Mouse (Mus musculus): ENCODE data around the gene Tpst1. TPM values are rescaled to one million over a fixed set of nuclear protein-coding genes. Genes with fewer than 3 reads are reported as not detected.
A peak's percentile ranks its signal among the peaks of the same experiment; 100 is the strongest.

Gene Tpst1
- polyA plus RNA-seq, 1 experiment, result 2.3 TPM

DNA sequence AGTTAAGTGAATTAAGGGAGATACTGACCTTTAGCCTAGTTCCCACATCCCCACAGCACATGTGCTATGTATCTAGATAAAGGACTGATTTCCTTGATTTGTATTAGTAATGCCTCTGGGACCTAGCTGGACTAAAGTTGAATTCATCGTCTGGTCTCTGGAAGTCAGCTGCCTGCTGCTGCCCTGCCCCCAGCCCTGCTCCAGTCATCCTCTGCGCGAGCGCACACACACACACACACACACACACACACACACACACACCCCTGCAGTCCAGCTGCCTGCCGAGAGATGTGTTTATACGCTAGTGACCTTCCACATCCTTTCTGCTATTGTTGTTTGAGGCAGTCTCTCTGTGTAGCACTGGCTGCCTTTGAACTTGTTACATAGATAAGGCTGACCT is 47.8 kb downstream of the Tpst1 start:
- Histone ChIP-seq H3K4me3 (replicated peaks) (no peak overlapping the region), H3K36me3 (ENCODE audit: control insufficient read depth) (peaks cover 30% of the 10 kb centered on the region), H3K4me1 (ENCODE audit: control insufficient read depth) (no peaks in the 10 kb centered on the region; the same call in none of the 2 replicates), H3K27me3 (ENCODE audit: control insufficient read depth) (no peaks in the 10 kb centered on the region), H3K9me3 (ENCODE audit: control insufficient read depth, low read length) (no peaks in the 10 kb centered on the region)
- TF ChIP-seq TAL1 (IDR thresholded peaks at IDR 0.05; ENCODE audit: low read length), result no peak
- no peak for TF ChIP-seq GATA1 (IDR thresholded peaks at IDR 0.05; ENCODE audit: low read length)

DNA sequence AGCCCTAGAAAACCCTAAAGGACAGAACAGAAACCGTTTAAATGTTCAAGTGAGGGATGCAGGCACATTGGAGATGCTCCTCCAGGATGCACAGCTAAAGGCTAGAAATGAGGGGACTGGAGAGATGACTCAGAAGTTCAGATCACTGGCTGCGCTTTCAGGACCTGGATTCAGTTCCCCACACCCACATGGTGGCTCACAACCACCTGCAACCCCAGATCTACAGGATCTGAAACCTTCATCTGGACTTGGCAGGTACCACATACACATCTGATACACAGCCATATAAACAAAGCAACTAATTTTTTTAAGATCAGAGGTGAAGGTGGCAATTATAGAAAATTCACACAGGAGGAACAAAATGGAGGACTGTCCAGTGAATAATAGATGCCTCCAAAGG is 49.2 kb downstream of the Tpst1 start:
- H3K9me3 ChIP-seq (ENCODE audit: control insufficient read depth, low read length), result no peaks in the 10 kb centered on the region
- peaks cover 24% of the 10 kb centered on the region for H3K36me3 ChIP-seq (ENCODE audit: control insufficient read depth)
- no peaks in the 10 kb centered on the region; the same call in none of the 2 replicates for H3K4me1 ChIP-seq (ENCODE audit: control insufficient read depth)
- no peak overlapping the region for H3K4me3 ChIP-seq (replicated peaks)
- no peak for TF ChIP-seq GATA1 (IDR thresholded peaks at IDR 0.05; ENCODE audit: low read length)
- TF ChIP-seq TAL1 (IDR thresholded peaks at IDR 0.05; ENCODE audit: low read length), result no peak
- no peaks in the 10 kb centered on the region for H3K27me3 ChIP-seq (ENCODE audit: control insufficient read depth)

DNA sequence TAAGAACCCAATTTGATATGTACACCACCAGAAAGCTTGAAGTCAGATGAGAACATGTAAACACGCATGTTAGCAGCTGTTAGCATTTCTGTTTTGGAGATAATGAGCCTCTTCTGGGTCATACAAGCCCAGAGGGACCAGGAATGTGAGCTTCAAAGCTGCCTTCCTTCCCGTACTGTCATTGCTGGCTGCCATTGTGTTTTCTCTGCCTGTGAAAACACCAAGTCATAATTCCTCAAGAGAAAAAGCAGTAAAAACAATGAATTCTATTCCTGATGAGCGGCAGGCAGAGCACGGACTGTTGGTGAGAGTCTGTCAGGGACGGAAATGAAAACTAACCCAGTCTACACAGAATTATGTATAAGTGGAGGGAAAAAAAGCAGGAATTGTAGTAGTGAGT is 51.1 kb downstream of the Tpst1 start:
- Histone ChIP-seq H3K4me3 (replicated peaks) (no peak overlapping the region), H3K27me3 (ENCODE audit: control insufficient read depth) (no peaks in the 10 kb centered on the region), H3K36me3 (ENCODE audit: control insufficient read depth) (peaks cover 22% of the 10 kb centered on the region), H3K4me1 (ENCODE audit: control insufficient read depth) (no peaks in the 10 kb centered on the region; the same call in 1 of the 2 replicates), H3K9me3 (ENCODE audit: control insufficient read depth, low read length) (no peaks in the 10 kb centered on the region)
- no peak for TF ChIP-seq GATA1 (IDR thresholded peaks at IDR 0.05; ENCODE audit: low read length)
- no peak for TF ChIP-seq TAL1 (IDR thresholded peaks at IDR 0.05; ENCODE audit: low read length)

DNA sequence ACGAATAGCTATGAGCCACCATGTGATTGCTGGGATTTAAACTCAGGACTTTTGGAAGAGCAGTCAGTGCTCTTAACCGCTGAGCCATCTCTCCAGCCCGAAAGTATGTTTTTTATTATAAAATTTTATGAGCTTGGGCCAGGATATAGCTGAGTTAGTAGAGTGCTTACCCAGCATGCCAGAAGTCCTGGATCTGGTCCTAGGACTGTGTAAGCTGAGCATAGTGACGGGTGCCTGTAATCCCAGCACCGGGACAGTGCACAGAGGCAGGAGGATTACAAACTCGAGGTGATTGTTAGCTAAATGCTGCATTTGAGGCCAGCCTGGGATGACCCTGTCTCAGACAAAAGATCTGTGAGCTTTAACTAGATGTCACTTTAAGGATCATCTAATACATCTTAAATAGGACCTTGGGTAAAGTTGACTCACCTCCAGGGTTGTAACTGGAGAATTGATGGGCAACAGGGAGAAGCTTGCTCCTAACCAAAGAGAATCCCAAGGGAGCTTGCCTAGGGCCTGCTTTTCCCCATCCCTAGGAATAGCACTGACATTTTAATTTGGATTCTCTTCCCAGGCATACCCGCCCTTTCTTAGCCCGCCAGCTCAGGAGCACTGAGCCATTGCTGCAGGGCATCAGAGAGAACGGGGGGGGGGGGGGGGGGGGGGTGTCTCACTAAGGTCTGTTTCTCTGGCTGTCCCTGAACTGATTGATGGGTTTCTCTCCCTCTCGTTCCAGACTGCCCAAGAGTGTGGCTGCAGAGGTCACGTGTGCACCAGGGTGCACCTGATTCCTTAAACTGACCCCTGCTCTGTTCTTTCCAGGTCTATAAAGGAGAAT is 55.8 kb downstream of the Tpst1 start:
- H3K4me1 ChIP-seq (ENCODE audit: control insufficient read depth), result no peaks in the 10 kb centered on the region
- peaks cover 38% of the 10 kb centered on the region for H3K36me3 ChIP-seq (ENCODE audit: control insufficient read depth)
- H3K27me3 ChIP-seq (ENCODE audit: control insufficient read depth), result no peaks in the 10 kb centered on the region
- H3K4me3 ChIP-seq (replicated peaks), result no peak overlapping the region
- no peaks in the 10 kb centered on the region for H3K9me3 ChIP-seq (ENCODE audit: control insufficient read depth, low read length)
- TF ChIP-seq GATA1 (IDR thresholded peaks at IDR 0.05; ENCODE audit: low read length) (no peak), TAL1 (IDR thresholded peaks at IDR 0.05; ENCODE audit: low read length) (no peak)

DNA sequence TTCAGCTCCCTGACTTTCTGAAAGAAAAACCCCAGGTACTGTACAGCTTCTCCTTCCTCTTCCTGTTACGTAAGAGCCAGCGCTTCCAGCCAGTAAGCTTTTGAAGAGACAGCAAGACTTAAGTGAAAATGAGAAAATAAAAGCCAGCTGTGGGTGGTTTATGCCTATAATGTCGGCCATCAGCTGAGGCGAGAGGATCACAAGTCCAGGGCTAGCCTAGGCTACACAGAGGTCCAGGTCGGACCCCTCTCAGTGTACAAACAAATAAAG is 56.3 kb downstream of the Tpst1 start:
- H3K4me1 ChIP-seq (ENCODE audit: control insufficient read depth), result no peaks in the 10 kb centered on the region
- no peaks in the 10 kb centered on the region for H3K27me3 ChIP-seq (ENCODE audit: control insufficient read depth)
- no peaks in the 10 kb centered on the region for H3K9me3 ChIP-seq (ENCODE audit: control insufficient read depth, low read length)
- no peak overlapping the region for H3K4me3 ChIP-seq (replicated peaks)
- H3K36me3 ChIP-seq (ENCODE audit: control insufficient read depth), result peaks cover 39% of the 10 kb centered on the region
- TF ChIP-seq GATA1 (IDR thresholded peaks at IDR 0.05; ENCODE audit: low read length), result no peak
- no peak for TF ChIP-seq TAL1 (IDR thresholded peaks at IDR 0.05; ENCODE audit: low read length)

DNA sequence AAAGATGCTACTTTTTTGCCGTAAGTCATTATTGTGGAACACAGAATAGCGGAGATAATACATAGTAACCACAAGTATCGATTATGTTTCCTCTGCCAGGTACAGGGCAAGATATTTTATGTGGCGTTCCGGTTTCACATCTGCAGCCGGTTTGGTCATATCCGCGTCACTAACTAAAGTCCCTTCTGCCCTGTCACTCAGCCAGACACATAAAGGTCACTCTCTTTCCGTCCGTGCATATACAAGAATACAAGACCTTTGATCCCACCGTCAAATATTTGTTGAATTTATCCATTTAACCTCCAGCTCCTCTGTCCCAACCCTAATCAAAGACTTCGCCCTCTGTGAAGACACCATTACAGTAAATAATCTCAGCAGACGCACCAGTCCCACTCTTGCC is 63.5 kb downstream of the Tpst1 start:
- Histone ChIP-seq H3K27me3 (ENCODE audit: control insufficient read depth) (no peaks in the 10 kb centered on the region), H3K4me3 (replicated peaks) (no peak overlapping the region), H3K4me1 (ENCODE audit: control insufficient read depth) (peaks cover 6% of the 10 kb centered on the region), H3K36me3 (ENCODE audit: control insufficient read depth) (peaks cover 32% of the 10 kb centered on the region), H3K9me3 (ENCODE audit: control insufficient read depth, low read length) (no peaks in the 10 kb centered on the region)
- TF ChIP-seq GATA1 (IDR thresholded peaks at IDR 0.05; ENCODE audit: low read length), result no peak
- TF ChIP-seq TAL1 (IDR thresholded peaks at IDR 0.05; ENCODE audit: low read length), result no peak

DNA sequence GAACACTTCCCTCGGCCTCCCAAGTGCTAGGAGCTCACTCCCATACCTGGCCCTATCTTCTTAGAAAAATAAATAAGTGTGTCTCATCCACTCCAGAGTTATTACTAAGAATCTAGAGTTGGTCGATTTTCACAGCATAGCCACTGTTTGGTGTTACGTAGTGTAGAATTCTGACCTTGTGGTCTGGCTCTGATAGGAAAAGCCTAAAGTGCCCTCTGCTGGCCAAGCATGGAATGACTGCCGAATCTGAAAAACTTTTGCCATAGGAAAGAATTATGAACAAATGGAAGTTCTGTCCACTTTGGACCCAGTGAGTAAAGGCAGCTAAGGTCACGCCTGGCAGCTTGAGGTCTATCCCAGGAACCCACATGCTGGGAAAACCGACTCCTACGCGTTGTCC is 66.3 kb downstream of the Tpst1 start:
- Histone ChIP-seq H3K4me3 (replicated peaks) (no peak overlapping the region), H3K9me3 (ENCODE audit: control insufficient read depth, low read length) (no peaks in the 10 kb centered on the region), H3K27me3 (ENCODE audit: control insufficient read depth) (no peaks in the 10 kb centered on the region), H3K4me1 (ENCODE audit: control insufficient read depth) (peaks cover 25% of the 10 kb centered on the region), H3K36me3 (ENCODE audit: control insufficient read depth) (peaks cover 21% of the 10 kb centered on the region)
- no peak for TF ChIP-seq GATA1 (IDR thresholded peaks at IDR 0.05; ENCODE audit: low read length)
- TF ChIP-seq TAL1 (IDR thresholded peaks at IDR 0.05; ENCODE audit: low read length), result no peak

DNA sequence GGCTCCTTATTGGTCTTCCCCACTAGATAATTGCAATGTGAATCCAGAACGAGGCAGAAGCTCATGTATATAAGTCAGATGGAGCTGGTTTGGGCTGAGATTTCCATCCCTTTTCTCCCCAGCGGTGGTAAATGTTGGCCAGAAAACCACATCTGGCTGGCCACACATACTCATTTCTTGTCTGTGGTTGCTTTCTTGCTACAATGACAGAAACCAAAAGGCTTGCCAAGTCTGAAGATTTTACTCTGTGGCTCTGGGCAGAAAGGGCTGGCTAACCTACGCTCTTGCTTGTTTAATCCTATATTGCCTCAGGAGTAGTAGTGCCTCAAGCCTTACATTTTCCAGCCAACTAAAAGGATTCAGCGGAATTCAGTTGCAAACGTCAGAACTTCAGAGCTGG is 68.0 kb downstream of the Tpst1 start:
- no peak for TF ChIP-seq GATA1 (IDR thresholded peaks at IDR 0.05; ENCODE audit: low read length)
- TF ChIP-seq TAL1 (IDR thresholded peaks at IDR 0.05; ENCODE audit: low read length), result no peak
- no peaks in the 10 kb centered on the region for H3K27me3 ChIP-seq (ENCODE audit: control insufficient read depth)
- H3K36me3 ChIP-seq (ENCODE audit: control insufficient read depth), result peaks cover 8% of the 10 kb centered on the region
- H3K4me3 ChIP-seq (replicated peaks), result no peak overlapping the region
- H3K4me1 ChIP-seq (ENCODE audit: control insufficient read depth), result peaks cover 37% of the 10 kb centered on the region
- H3K9me3 ChIP-seq (ENCODE audit: control insufficient read depth, low read length), result no peaks in the 10 kb centered on the region

DNA sequence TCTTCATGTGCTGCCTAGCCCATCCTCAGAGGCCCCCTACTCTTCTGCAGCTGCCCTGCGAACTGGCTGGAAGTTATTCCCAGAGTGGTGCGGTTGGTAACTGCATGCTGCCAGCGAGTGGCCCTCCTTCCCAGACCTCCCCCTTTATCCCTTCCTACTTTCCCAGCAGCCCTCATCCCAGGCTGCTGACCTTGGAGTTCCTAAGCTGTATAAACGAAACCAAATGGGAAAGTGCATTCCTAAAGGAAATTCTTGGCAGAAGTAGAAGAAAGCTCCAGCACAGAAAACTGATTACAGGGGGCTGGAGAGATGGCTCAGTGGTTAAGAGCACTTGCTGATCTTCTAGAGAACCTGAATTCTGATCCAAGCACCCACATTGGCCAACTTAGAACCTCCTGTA is 68.9 kb downstream of the Tpst1 start:
- no peak for TF ChIP-seq GATA1 (IDR thresholded peaks at IDR 0.05; ENCODE audit: low read length)
- TF ChIP-seq TAL1 (IDR thresholded peaks at IDR 0.05; ENCODE audit: low read length), result no peak
- Histone ChIP-seq H3K9me3 (ENCODE audit: control insufficient read depth, low read length) (no peaks in the 10 kb centered on the region), H3K4me3 (replicated peaks) (no peak overlapping the region), H3K36me3 (ENCODE audit: control insufficient read depth) (peaks cover 2% of the 10 kb centered on the region), H3K4me1 (ENCODE audit: control insufficient read depth) (peaks cover 44% of the 10 kb centered on the region), H3K27me3 (ENCODE audit: control insufficient read depth) (no peaks in the 10 kb centered on the region)

DNA sequence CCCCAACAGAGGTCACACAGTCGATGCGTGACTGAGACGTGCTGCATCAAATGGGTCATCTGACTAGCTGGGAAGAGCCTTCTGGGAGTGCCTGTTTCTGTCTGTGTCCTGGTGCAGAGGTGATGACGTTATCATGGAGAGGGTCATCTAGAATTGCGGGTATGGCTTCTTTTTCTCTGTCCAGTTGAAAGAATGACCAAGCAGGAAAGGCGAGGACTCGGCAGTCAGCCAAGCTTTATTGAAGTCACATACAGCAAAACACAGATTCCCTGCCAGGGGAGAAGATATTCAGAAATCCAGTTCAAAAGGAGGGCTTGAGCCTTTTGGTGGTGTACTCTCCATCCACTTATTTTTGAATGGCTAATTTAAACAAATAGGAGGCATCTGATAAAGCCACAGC is 70.0 kb downstream of the Tpst1 start:
- H3K27me3 ChIP-seq (ENCODE audit: control insufficient read depth), result no peaks in the 10 kb centered on the region
- no peaks in the 10 kb centered on the region for H3K9me3 ChIP-seq (ENCODE audit: control insufficient read depth, low read length)
- H3K4me3 ChIP-seq (replicated peaks), result peak overlapping the region; percentile 74
- TF ChIP-seq TAL1 (IDR thresholded peaks at IDR 0.05; ENCODE audit: low read length) (no peak), GATA1 (IDR thresholded peaks at IDR 0.05; ENCODE audit: low read length) (no peak)
- H3K4me1 ChIP-seq (ENCODE audit: control insufficient read depth), result peaks cover 54% of the 10 kb centered on the region
- peaks cover 12% of the 10 kb centered on the region for H3K36me3 ChIP-seq (ENCODE audit: control insufficient read depth)

Data from erythroblast, embryonic 14.5 days (primary cell).